Mouse (Mus musculus): ENCODE data around the gene Ccnb1.
"Not testable (repeated sequence)": the region's sequence is repeated elsewhere in the genome, so short reads cannot be mapped to it uniquely, and the experiment has no call there.

The Ccnb1 gene

DNA sequence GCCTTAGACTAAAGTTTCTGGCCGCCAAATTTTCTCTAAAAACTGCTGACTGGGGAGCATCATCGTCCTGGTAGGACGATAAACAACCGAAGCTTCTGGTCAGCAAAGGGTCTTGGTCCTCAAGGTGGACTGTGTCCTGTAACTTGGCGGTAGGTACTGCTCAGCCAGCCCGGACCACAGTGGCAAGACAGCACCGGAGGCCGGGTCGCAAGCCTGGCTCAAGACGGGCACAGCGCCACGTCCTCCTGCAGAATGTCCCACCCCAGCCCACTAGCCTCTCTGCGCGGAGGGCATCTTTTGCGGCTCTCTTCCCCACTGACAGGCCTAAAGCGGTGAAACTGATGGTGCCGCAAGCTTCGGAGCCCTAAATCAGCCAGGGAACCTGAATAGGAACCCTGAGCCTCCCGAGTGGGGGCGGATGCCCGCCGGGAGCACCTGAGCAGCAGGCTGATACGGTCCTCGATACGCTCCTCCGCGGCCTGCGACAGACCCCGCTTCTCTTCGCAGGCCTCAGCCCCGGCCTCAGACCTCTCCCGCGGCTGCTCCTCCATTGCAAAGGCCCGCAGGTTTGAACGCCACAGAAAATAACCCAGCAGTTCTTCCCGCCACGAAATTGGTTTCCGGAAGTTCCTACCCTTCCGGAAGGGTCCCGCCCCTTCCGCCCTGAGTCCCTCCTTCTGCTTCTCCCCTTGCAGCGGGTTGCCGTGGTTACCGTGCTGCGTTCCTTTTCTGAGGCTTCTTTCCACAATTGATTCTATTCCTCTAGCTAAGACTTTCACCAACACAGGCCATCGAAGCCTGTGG lies 10.9 kb downstream of the Ccnb1 start, which contains the start of gene Cenph:
Gene Cenph, minus strand, starts transcription at position 648 of the 804 bp plus-strand sequence.
- DNase-seq (ENCODE audit: extremely low spot score, low read depth, low spot score), result peak; percentile 64

DNA sequence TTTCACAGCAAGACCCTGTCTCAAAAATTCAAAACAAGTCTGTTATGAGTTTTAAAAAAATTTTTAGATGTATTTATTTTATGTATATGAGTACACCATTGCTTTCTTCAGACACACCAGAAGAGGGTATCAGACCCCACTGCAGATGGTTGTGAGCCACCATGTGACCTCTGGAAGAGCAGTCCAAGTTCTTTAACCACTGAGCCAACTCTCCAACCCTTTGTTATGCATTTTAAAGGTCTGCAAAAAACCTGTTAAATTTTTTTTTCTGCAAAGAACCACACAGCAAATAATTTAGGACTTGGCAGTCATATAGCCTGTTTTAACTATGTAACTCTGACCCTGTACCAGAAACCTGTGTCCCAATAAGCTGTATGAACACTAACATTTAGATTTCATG lies 11.7 kb downstream of the Ccnb1 start:
- no peak for DNase-seq (ENCODE audit: extremely low spot score, low read depth, low spot score)

DNA sequence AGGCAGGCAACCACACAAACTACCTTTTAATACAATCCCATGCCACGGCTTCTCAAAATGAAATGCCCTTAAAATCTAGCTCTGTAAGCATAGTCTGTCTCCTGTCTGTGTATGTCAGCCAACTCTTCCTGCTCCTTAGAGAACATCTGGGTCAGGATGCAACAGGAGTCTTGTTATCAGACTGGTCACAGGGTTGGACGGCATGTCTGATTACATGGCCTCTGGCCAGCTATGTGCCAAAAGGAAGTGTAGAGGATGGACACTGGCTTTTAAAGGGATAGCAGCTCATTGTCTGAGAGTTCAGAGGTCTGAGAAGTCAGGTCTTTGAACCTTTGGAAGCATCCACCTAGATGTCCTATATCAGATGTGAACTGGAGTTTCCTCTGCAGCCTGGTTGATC lies 31.0 kb downstream of the Ccnb1 start:
- no peak for DNase-seq (ENCODE audit: extremely low spot score, low read depth, low spot score)

DNA sequence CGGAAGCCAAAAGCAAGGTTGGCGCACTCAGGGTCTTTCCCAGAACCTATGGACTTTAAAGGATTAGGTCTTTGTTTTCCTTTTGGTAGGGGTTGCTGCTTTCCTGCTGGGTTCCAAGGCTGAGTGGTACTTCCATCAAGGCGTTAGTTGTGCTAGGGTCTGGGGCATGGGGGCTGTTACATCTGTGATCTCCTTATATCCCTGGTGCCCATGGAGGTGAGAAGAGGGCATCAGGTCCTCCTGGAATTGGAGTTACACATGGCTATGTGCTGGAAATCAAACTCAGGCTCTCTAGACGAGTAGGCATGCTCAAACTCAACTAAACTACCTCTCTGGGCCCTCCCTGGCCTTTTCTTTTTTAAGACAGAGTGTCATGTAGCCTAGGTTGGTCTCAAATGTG lies 32.2 kb downstream of the Ccnb1 start:
- DNase-seq (ENCODE audit: extremely low spot score, low read depth, low spot score), result no peak

DNA sequence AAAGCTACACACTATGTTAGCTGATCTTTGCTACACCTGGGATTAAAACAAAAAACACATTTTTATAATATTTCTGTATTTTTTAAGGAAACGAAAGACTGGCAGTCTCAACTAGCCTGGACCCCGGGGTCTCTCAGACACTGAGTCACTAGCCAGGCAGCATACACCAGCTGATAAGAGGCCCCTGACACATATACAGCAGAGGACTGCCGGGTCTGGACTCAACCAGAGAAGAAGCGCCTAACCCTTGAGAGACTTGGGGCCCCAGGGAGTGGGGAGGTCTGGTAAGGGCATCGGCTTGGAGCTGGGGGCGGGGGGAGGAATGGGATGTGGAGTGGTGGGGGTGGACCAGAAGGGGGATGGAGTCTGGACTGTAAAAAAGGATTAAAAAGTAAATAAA lies 33.4 kb downstream of the Ccnb1 start:
- no peak for DNase-seq (ENCODE audit: extremely low spot score, low read depth, low spot score)

DNA sequence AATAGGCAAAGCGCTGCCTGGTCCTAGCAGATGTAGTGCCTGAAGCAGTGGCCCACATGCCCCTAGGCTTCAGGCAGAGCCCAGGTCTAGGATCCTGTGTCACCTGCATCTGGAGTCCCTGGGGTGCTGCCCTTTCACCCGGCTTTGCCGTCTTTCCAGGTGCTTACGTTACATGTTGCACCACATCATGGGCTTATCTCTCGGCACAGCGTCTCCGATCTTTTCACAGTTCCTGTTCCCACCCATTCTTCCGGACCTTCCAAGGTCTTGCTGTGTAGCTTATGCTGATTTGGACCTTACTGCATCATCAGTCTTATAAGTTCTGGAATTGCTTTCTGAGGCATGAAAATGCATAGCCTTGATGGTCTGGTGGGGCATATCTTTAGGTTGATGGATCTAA lies 33.8 kb downstream of the Ccnb1 start:
- no peak for DNase-seq (ENCODE audit: extremely low spot score, low read depth, low spot score)

DNA sequence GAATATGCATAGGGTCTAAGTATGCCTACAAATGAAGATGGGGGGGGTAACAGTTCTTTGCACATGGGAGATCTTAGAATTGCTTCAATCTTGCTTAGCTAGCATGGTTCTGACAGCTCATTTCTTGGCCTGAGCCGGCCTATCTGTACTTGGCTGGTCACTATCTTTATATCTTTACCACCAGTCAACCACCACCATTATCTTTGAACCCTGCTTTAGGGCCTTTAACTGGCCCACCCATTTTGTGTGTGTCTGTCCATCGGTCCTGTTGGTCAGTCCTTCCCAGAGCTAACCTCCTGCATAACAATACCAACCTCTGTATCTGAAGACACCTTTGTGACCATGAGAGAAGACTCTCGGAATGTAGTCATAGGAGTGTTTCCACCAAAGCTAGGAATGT lies 35.0 kb downstream of the Ccnb1 start:
- no peak for DNase-seq (ENCODE audit: extremely low spot score, low read depth, low spot score)

DNA sequence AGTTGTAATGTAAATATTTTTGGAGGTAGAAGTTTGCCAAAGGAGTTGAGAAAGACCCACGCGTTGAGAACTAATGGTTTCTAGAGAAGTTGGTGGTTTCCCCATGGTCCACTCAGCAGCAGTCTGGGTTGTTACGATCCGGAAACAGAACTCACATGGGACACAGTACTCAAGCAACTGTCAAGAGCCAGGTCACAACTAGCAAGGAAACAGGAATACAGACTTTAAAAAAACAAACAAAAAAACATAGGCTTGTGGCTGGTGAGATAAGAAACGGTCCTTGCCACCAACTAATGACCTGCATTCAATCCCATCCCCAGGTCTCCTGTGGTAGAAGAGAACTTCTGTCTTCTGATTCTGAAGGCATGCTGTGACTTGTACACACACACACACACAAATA lies 35.6 kb downstream of the Ccnb1 start:
- no peak for DNase-seq (ENCODE audit: extremely low spot score, low read depth, low spot score)

DNA sequence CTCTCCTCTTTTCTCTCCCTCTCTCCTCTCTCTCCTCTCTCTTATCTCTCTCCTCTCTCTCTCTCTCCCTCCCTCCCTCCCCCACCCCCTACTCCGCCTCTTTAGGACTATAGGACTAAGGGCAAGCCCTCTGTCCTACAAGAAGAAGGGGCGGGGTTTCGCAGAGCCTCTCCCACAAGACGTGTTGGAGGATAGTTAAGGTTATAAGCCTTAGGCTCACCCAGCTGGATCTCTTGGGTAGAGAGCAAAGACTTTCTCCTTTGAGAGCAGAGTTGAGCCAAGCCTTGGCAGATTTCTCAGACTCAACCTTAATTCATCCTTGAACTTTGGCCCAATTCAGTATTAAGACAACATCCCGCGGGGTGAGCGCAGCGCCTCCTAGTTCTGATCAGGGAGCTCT lies 37.7 kb downstream of the Ccnb1 start:
- DNase-seq (ENCODE audit: extremely low spot score, low read depth, low spot score), result no peak

DNA sequence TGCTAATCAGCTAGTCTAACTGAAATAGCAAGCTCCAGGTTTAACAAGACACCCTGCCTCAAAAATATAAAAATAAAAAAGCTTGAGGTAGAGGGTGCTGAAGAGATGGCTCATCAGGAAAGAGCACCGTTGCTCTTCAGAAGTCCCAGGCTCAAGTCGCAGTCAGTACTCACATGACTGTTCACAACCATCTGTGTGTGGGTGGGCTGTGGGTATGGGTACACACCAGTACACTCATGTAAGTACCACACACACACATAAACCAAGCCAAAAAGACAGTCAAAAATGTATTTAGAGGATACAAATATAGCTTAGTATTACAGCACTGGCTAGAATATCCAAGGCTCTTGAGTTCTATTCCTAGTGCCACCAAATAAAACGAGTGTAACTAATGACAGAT lies 40.3 kb downstream of the Ccnb1 start:
- DNase-seq (ENCODE audit: extremely low spot score, low read depth, low spot score), result no peak

DNA sequence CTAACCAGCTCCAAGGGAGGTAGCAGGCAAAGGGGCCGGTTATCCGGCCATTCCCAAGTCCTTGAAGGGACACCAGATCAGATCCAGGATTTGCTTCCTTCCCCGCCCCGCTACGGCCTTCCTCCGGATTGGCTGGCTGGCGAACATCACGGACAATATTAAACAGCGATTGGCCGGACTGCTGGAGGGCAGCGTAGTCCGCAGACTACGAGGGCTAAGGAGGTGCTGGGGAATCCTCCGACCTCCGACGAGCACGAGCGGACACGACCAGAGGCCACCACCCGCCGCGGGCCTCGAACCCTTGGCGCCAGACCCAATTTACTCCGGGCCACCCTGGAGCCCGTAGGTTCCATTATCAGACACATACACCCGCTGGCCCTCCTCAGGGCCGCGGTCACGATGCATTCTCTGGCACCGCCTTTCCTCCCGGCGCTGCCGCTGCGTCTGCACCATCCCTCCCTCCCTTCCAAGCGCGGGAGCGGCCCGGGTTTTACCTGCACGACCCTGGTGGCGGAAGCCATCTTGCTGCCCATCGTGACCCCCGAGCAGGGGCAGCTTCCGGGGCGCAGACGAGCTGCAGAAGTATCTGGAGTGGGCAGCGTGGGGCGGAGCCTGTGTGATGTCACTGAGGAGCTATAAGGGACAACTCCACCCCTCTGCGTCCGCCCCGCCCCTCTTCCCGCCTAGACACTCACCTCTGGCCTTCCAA lies 42.2 kb downstream of the Ccnb1 start, which contains the start of gene Mrps36:
Gene Mrps36, minus strand, starts transcription at position 624 of the 709 bp plus-strand sequence.
- DNase-seq (ENCODE audit: extremely low spot score, low read depth, low spot score), result peak; percentile 73

DNA sequence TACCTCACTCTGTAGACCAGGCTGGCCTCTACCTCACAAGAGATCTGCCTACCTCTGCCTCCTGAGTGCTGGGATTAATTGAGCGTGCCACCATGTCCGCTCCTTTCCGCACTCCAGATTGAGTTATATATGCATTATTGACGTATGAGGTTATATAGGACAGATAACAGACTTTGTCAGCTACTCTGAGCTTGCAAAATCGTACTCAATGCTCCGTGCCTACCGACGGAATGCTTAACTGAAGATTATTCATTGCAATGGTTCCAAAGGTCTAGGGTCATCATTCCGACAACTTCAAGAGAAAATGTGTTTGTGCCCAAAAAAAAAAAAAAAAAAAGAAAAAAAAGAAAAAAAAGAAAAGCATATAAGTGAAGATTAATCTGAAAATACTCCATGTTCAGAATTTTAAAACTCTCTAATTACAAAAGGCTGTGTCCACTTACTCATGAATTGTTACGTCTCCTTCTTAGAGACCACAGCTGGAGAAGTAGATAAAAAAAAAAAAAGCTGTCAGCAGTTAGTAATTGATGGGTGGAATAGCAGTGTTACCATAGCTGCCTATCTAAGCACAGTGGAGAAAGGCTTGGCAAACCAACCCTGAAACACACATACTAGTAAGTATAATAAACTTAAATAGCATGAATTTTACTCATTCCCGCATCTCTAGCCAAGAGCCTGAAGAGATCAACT lies 42.9 kb downstream of the Ccnb1 start:
- DNase-seq (ENCODE audit: extremely low spot score, low read depth, low spot score), result no peak

DNA sequence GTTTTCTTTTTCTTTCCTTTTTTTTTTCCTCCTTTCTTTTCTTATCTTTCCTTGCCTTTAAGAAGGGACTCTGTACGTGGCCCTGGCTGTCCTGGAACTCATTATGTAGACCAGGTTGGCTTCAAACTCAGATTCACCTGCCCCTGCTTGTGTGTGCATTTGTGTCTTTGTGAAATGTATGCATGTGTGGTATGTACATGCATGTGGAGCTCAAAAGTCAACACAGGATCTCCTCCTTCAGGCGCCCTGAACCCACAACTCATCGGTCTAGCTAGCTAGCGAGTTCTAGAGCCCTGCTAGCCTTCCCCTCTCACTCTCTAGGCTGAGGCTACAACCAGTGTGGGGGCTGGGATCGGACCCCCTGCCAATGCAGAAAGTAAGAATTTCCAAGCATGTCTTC lies 43.5 kb downstream of the Ccnb1 start:
- DNase-seq (ENCODE audit: extremely low spot score, low read depth, low spot score), result no peak

DNA sequence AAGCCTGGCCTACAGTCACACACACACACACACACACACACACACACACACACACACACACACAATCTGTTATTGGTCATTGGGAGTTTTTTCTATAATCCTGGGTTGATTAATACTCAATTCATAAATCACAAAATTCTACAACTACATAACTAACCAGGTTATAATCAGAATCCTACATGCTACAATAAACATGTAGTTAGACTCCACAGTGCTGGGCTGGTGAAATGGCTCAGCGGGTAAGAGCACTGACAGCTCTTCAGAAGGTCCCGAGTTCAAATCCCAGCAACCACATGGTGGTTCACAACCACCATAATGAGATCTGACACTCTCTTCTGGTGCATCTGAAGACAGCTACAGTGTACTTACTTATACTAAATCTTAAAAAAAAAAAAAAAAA lies 53.6 kb downstream of the Ccnb1 start:
- no peak for DNase-seq (ENCODE audit: extremely low spot score, low read depth, low spot score)

DNA sequence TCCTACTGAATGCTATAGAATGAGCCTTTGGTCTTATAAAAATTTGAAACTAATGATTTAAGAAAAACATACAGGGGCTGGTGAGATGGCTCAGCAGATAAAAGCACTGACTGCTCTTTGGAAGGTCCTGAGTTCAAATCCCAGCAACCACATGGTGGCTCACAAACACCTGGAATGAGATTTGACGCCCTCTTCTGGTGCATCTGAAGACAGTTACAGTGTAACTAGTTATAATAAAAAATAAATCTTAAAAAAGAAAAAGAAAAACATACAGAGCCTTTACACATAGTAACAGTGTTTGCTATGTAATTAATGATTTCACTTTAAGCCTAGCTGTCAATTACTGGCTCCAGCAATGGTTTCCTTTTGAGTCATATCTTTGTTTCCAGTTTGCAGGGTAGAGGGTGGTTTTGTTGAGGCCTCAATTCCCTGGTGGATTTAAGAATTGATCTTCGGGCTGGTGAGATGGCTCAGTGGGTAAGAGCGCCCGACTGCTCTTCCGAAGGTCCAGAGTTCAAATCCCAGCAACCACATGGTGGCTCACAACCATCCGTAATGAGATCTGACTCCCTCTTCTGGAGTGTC lies 54.8 kb downstream of the Ccnb1 start:
- not testable (repeated sequence) for DNase-seq (ENCODE audit: extremely low spot score, low read depth, low spot score)

DNA sequence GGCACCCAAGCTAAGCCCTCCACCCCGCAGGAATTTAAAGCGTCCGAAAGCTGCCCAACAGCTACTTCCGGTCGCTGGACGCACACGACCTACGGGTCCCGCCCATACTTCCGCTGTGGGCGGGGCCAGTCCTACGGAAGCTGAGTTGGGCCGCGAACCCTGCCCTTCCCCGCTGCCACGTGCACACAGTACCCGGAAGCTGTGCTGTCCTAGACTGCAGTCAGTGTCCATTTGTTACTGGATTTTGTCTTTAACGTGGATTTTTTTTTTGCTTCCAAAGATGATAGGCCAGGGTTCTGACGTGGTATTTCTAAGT lies 55.6 kb downstream of the Ccnb1 start, which contains the start of gene Cdk7:
Gene Cdk7, minus strand, starts transcription at position 79 of the 316 bp plus-strand sequence.
- DNase-seq (ENCODE audit: extremely low spot score, low read depth, low spot score), result peak; percentile 86

DNA sequence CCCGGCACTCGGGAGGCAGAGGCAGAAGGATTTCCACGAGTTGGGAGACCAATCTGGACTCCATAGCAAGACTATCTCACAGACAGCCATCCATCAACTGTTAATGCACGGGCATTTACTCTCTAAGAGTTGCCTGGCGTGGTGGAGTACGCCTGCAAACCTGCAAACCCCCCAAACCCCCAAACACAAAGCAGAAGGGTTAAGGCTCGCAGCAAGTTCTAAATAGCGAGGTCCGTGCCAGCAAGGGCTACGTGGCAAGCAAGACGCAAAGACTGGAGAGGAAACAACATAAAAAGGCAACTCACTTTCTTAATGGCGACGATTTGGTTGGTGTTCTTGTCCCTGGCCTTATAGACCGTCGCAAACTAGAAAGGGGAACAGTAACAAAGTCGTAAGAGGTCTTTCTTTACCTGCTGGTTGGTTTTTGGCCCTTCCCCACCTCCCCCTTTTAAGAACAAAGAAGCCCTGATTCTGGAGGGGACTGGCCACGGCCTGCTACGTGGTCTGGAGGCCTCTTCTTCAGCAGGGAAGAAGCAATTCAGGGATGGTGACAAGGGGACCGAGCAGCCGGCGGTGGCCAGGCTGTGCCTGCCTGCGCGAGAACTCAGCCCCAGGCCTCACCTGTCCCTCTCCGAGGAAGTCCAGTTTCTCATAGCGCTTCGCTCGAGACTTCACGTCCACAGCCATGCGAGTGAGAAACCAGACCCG lies 56.1 kb downstream of the Ccnb1 start:
- DNase-seq (ENCODE audit: extremely low spot score, low read depth, low spot score), result no peak

Data from hindlimb bud, embryonic 11.5 days (tissue).